Mouse (Mus musculus): ENCODE data around the gene B4gat1.

DNA sequence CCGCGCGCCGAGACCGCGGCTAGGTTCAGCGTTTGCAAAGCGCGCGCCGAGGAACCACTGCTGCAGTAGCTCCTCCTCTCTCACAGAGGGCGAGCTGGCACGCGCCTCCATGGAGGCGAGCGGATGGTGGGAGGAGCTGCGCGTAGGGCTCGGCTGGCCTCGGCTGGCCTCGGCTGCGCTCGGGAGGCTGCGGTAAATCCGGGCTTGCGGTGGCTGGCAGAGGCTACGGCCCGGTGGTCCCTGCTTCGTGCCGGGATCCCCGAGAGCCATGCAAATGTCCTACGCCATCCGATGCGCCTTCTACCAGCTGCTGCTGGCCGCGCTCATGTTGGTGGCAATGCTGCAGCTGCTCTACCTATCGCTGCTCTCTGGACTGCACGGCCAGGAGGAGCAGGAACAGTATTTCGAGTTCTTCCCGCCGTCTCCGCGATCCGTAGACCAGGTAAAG lies at the start of gene B4gat1, which contains the start of gene AC124502.3:
- TF ChIP-seq CTCF (IDR thresholded peaks at IDR 0.05; ENCODE audit: borderline replicate concordance, insufficient read depth, low read depth, low read length) (no peak), POLR2A (IDR thresholded peaks at IDR 0.05; ENCODE audit: borderline replicate concordance, insufficient read depth, low read length) (peak; percentile 95)

All from cerebellum, adult 2 months (tissue).